Mouse (Mus musculus) stomach, embryonic 14.5 days (tissue): ENCODE results near the gene Sec1. TPM values are rescaled to one million over a fixed set of nuclear protein-coding genes. Genes with fewer than 3 reads are reported as not detected.

ENCODE experiments used
- ATAC-seq: fragments of 200-750 bp; cut with Nextera tagmentation; 2 replicates; pipeline ENCODE4 v1.8.0; 2017; ENCODE audit warnings: low read depth, moderate TSS enrichment; ENCODE audit not compliant: insufficient number of reproducible peaks, insufficient read depth, low FRiP score
- H3K27ac ChIP-seq: fragments of 300-500 bp; sonication (generic); 2 replicates; pipeline ENCODE4 v1.5.1; 2014; ENCODE audit warnings: mild to moderate bottlenecking, low read length, moderate library complexity, mixed read lengths
- H3K27me3 ChIP-seq: fragments of 300-500 bp; sonication (generic); 2 replicates; pipeline ENCODE4 v1.6.1; 2014; ENCODE audit warnings: low read length, control low read depth, mixed read lengths; ENCODE audit not compliant: control insufficient read depth, insufficient read depth
- H3K36me3 ChIP-seq: fragments of 300-500 bp; sonication (generic); 2 replicates; pipeline ENCODE4 v1.6.1; 2014; ENCODE audit warnings: mild to moderate bottlenecking, control low read depth, low read length, moderate library complexity, mixed read lengths; ENCODE audit not compliant: control insufficient read depth, insufficient read depth
- H3K4me1 ChIP-seq: fragments of 300-500 bp; sonication (generic); 2 replicates; pipeline ENCODE4 v1.6.1; 2014; ENCODE audit warnings: low read length, control low read depth, mixed read lengths; ENCODE audit not compliant: control insufficient read depth, insufficient read depth
- H3K4me2 ChIP-seq: fragments of 300-500 bp; sonication (generic); replicated peaks from 2 replicates; pipeline ENCODE4 v1.6.1; 2014; ENCODE audit warnings: low read depth, low read length, control low read depth
- H3K4me3 ChIP-seq: fragments of 300-500 bp; sonication (generic); 2 replicates; pipeline ENCODE4 v1.5.1; 2014; ENCODE audit warnings: low read depth, low read length, control low read depth
- H3K9ac ChIP-seq: fragments of 300-500 bp; sonication (generic); replicated peaks from 2 replicates; pipeline ENCODE4 v1.6.1; 2014; ENCODE audit warnings: low read depth, mild to moderate bottlenecking, control low read depth, low read length, moderate library complexity, mixed read lengths
- H3K9me3 ChIP-seq: fragments of 300-500 bp; sonication (generic); 2 replicates; pipeline ENCODE4 v1.6.1; 2016; ENCODE audit warnings: low read depth, low read length, control low read depth; ENCODE audit not compliant: control insufficient read depth
- WGBS: fragments of 180-500 bp; shearing (Covaris S2); extraction: QIAGEN DNeasy Blood & Tissue Kit; methylation state at CpG from one replicate; pipeline ENCODE4 v1.1.7; 2014; 5-methylcytosine and 5-hydroxymethylcytosine counted together
- polyA plus RNA-seq: library from polyadenylated mRNA; unstranded; fragments of >200 nt; fragmentation: Nextera tagmentation; extraction: Ambion mirVana; gene quantifications from 2 replicates; pipeline ENCODE4 v1.2.1, GENCODE M21; 2014

Sec1 gene
- polyA plus RNA-seq, 1 experiment from 2014 or later = 5.7 TPM

DNA sequence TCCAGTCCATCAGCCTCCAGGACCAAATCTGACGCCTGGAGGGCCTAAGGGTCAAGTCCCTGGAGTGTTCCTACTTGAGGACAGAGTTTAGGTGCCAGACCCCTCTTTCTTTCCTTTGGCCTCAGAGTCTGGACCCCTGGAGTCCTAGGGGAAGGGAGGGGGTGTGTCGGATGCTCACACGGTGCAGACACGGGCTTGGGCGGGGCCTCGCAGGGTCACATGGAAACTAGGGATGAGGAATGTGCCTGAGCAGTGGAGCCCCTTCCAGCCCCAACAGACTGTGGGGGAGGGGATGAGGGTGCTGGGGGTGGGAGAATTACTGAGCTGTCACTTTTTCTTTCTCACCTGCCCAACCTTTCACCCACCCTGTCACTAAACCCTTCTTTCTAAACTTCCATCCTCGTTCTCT, 11.7 kb upstream of the Sec1 start:
- H3K27me3 ChIP-seq = no peaks in the 10 kb centered on the region

DNA sequence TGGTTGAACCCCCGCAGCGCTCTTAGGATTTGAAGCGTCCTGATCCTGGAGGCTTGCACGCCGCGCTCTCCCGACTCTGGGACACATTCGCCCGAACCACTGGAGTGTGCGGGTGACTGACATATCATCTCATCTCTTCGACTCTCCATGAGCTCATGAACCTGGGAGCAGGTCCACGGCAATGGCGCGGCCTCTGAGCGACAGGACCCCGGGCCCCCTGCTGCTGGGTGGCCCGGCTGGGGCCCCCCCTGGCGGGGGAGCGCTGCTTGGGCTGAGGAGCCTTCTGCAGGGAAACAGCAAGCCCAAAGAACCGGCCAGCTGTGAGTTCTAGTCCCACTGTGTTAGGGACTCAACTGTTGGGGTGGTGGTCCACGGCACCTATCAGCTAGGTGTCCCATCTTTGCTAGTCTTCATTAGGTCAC, 11.3 kb upstream of the Sec1 start:
- peaks cover 10% of the 10 kb centered on the region; the same call in 1 of the 2 replicates for H3K36me3 ChIP-seq
- no peaks in the 10 kb centered on the region for H3K27me3 ChIP-seq
- peak overlapping the region; percentile 74 for H3K4me3 ChIP-seq
- H3K27ac ChIP-seq = peak overlapping the region; percentile 91
- no peaks in the 10 kb centered on the region for H3K9me3 ChIP-seq
- H3K4me2 ChIP-seq = peak overlapping the region; percentile 96
- peaks cover 30% of the 10 kb centered on the region for H3K4me1 ChIP-seq
- H3K9ac ChIP-seq = peak overlapping the region; percentile 73
- WGBS = under 1% methylated on average over 21 of the region's 21 CpGs
- peak; percentile 0; the same call in 1 of the 2 replicates for ATAC-seq

More for the DNA sequence above, 11.7 kb upstream of the Sec1 start:
- Histone ChIP-seq H3K9ac (peak overlapping the region; percentile 73), H3K36me3 (peaks cover 13% of the 10 kb centered on the region; the same call in 1 of the 2 replicates), H3K4me2 (peak overlapping the region; percentile 96), H3K4me1 (peaks cover 28% of the 10 kb centered on the region), H3K9me3 (no peaks in the 10 kb centered on the region), H3K4me3 (peak overlapping the region; percentile 74), H3K27ac (peak overlapping the region; percentile 91; the same call in 1 of the 2 replicates)
- WGBS = 1% methylated on average over 7 of the region's 7 CpGs
- ATAC-seq = 0 out of 2 replicates have a peak, but pooled peaks have one; percentile 17

DNA sequence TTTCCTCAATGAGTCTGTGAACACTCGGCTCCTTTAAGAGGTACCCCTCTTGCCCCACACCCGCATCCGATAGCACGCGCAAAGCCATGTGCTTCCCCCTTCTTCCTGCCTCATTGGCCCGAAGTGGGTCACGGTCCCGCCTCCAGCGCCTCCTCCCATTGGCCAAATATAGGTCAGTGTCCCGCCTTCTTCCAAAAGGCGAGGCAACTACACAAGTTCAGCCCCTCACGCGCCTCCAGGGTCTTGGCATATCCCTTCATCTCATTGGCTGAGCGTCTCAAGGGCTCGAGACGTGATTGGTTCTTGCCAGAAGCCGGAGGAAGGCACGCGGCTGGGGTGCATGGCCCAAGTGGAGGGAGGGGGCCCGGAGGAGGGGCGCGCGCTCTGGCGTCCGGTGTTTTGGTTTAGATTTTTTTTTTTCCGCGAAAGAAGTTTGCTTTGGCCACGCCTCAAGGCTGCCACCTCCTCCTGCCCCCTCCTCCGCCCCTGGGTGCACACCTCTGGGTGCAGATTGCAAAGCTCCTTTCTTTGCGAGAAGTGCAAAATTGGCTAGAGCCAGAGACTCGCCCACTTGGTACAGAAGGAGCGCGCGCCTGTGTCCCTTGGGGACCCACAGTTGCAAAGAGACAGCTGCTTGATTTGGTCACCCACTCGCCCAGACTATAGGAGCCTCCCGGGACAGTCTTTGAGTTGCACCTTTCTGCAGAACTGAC, 10.7 kb upstream of the Sec1 start, which contains the start of gene Dbp:
Dbp (plus strand) TSS at position 359 of the 713 bp plus-strand sequence.
- peaks cover 36% of the 10 kb centered on the region for H3K4me1 ChIP-seq
- WGBS = under 1% methylated on average over 36 of the region's 36 CpGs
- peak; percentile 87 for ATAC-seq

DNA sequence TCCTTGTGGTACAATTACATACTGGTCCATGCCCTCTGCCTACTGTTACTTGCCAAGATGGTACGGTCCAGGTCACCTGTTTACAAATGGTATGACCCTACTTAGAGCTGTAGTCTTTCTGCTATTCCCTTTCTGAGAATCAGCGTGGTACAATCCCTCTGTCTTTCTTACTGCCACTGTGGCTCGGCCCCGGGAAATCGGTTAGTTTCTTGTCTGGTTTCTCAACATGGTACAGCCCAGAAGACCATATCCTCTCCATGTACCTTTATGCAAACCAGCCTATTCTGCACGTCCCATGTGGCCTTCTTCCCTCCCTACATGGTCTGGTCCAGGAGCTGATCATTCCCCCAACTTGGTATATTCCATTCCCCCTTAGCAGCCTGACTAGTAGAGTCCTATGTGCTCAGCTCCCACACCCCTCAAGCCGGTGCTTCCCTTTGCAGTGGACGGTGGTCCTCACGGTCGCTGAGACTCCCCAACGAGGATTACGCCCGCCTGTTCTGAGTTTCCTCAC, 9.9 kb upstream of the Sec1 start:
- Histone ChIP-seq H3K9ac (peak overlapping the region; percentile 26; the same call in 1 of the 2 replicates), H3K4me1 (peaks cover 39% of the 10 kb centered on the region), H3K36me3 (no peaks in the 10 kb centered on the region), H3K4me3 (peak overlapping the region; percentile 74), H3K9me3 (no peaks in the 10 kb centered on the region), H3K27ac (peak overlapping the region; percentile 77), H3K27me3 (no peaks in the 10 kb centered on the region), H3K4me2 (peak overlapping the region; percentile 80)
- peak; percentile 38 for ATAC-seq
- 1% methylated on average over 13 of the region's 13 CpGs for WGBS

More for the DNA sequence above, 10.7 kb upstream of the Sec1 start, which contains the start of gene Dbp:
- H3K9me3 ChIP-seq = no peaks in the 10 kb centered on the region
- peaks cover 4% of the 10 kb centered on the region; the same call in 1 of the 2 replicates for H3K36me3 ChIP-seq
- H3K4me2 ChIP-seq = peak within 1 kb of the TSS; percentile 96
- H3K4me3 ChIP-seq = peak within 1 kb of the TSS; percentile 74
- peak within 1 kb of the TSS; percentile 91 for H3K27ac ChIP-seq
- peak within 1 kb of the TSS; percentile 73 for H3K9ac ChIP-seq
- H3K27me3 ChIP-seq = no peaks in the 10 kb centered on the region

DNA sequence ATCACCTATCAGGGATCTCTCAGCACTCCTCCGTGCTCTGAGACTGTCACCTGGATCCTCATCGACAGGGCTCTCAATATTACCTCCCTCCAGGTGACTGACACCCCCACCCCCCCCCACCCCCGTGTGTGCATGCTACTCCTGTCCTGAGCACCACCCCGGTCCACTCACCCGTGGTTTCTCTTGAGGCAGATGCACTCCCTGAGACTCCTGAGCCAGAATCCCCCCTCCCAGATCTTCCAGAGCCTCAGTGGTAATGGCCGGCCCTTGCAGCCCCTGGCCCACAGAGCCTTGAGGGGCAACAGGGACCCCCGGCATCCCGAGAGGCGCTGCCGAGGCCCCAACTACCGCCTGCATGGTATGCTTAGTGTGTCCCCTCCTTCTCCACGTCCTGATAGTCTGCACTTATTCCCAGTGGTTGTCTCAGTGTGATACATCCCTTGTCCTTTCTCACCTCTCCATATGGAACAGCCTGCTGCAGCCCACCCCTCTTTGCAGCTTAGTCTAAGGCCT, 9.4 kb upstream of the Sec1 start:
- 31% methylated on average over 12 of the region's 12 CpGs for WGBS
- Histone ChIP-seq H3K27ac (peak overlapping the region; percentile 77), H3K4me3 (peak overlapping the region; percentile 74; the same call in 1 of the 2 replicates), H3K9ac (peak overlapping the region; percentile 26; the same call in 1 of the 2 replicates), H3K4me1 (peaks cover 35% of the 10 kb centered on the region), H3K4me2 (peak overlapping the region; percentile 80), H3K27me3 (0 out of 2 replicates have a peak, but pooled peaks cover under 1% of the 10 kb centered on the region), H3K36me3 (no peaks in the 10 kb centered on the region), H3K9me3 (no peaks in the 10 kb centered on the region)
- no peak for ATAC-seq

DNA sequence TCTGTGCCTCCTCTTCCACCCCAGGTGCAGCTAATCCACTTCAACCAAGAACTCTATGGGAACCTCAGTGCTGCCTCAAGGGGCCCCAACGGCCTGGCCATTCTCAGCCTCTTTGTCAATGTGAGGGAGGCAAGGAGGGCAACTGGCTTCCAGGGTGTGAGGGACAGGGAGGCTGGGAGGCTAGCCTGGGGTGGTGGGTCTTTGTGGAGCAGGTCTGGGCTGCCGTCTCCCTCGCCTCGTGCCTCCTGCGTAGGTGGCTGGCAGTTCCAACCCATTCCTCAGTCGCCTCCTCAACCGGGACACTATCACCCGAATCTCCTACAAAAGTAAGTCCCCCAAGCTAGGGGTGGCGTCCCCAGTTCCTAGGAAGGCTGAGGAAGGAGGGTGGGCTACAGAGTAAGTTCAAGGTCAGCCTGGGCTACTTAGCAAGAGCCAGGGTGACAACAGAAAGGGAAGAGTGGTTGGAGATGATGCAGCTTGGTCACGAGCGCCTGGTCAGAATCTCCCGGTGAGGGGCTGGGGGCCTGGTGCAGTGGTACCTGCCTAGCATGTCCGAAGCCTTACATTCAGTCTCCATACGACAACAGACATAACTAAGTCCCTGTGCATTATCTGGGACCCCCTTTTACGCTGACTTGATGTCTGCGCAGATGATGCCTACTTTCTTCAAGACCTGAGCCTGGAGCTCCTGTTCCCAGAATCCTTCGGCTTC, 8.8 kb upstream of the Sec1 start:
- H3K4me2 ChIP-seq = no peak overlapping the region
- no peak overlapping the region for H3K4me3 ChIP-seq
- H3K27me3 ChIP-seq = 0 out of 2 replicates have a peak, but pooled peaks cover 4% of the 10 kb centered on the region
- H3K9ac ChIP-seq = no peak overlapping the region
- H3K4me1 ChIP-seq = peaks cover 29% of the 10 kb centered on the region
- no peaks in the 10 kb centered on the region for H3K36me3 ChIP-seq
- H3K9me3 ChIP-seq = no peaks in the 10 kb centered on the region
- 85% methylated on average over 17 of the region's 17 CpGs for WGBS
- H3K27ac ChIP-seq = peak overlapping the region; percentile 77; the same call in 1 of the 2 replicates
- no peak for ATAC-seq

DNA sequence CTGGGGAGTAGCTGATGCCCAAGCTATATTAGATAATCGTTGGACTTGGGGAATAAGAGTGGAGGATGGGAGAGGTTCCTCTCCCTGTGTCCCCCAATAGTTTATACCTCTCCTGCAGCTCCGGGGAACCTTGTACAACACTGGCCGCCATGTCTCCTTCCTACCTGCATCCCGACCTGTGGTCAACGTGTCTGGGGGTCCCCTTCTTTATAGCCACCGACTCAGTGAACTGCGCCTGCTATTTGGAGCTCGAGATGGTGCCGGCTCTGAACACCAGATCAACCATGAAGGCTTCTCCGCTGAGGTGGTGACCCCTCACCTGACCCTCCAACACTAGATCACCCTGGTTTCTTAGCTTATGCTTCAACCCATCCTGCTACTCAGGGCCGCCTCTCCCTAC, 8.1 kb upstream of the Sec1 start:
- no peak overlapping the region for H3K27ac ChIP-seq
- peaks cover 27% of the 10 kb centered on the region for H3K4me1 ChIP-seq
- ATAC-seq = no peak
- WGBS = 92% methylated on average over 11 of the region's 11 CpGs
- 0 out of 2 replicates have a peak, but pooled peaks cover 4% of the 10 kb centered on the region for H3K27me3 ChIP-seq
- H3K9ac ChIP-seq = no peak overlapping the region
- H3K9me3 ChIP-seq = no peaks in the 10 kb centered on the region
- H3K36me3 ChIP-seq = no peaks in the 10 kb centered on the region
- H3K4me2 ChIP-seq = no peak overlapping the region
- no peak overlapping the region for H3K4me3 ChIP-seq

DNA sequence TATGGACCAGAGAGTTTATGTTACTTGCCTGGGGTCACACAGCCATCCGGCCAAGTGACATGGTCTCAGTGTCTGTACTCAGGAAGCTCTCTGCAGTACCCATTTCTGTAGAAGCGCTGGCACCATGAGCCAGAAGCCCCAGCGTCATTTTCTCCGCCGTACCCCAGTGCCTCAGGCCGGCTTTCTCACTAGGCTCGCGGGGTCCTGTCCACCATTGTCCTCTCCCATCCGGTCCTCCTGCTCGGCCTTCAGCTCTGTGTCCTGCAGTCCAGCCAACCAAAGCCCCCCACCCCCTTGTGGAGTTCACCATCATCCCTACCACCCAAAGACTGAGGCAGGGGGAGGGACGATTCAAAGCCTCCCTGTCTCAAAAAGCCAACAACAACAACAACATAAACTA, 7.4 kb upstream of the Sec1 start:
- Histone ChIP-seq H3K27me3 (0 out of 2 replicates have a peak, but pooled peaks cover 4% of the 10 kb centered on the region), H3K4me1 (peaks cover 27% of the 10 kb centered on the region), H3K36me3 (no peaks in the 10 kb centered on the region), H3K4me3 (peak overlapping the region; percentile 39; the same call in 1 of the 2 replicates), H3K9me3 (no peaks in the 10 kb centered on the region), H3K27ac (no peak overlapping the region), H3K4me2 (peak overlapping the region; percentile 73; the same call in 1 of the 2 replicates), H3K9ac (peak overlapping the region; percentile 18; the same call in 1 of the 2 replicates)
- no peak for ATAC-seq
- 87% methylated on average over 11 of the region's 11 CpGs for WGBS
